Mouse (Mus musculus): ENCODE results near the gene Mat2a.

GRCm38 (mm10) chr6:72454833-72455373 lies 15.5 kb upstream of the Mat2a start:
- TF ChIP-seq EP300 (IDR thresholded peaks at IDR 0.05; ENCODE audit: low read depth) (no peak), CTCF (IDR thresholded peaks at IDR 0.05; ENCODE audit: low read depth) (no peak)

Measured in liver, embryonic 14.5 days (tissue).